Comparison of ENCODE assay signal across 11 mouse cellular contexts in the genomic region with DNA sequence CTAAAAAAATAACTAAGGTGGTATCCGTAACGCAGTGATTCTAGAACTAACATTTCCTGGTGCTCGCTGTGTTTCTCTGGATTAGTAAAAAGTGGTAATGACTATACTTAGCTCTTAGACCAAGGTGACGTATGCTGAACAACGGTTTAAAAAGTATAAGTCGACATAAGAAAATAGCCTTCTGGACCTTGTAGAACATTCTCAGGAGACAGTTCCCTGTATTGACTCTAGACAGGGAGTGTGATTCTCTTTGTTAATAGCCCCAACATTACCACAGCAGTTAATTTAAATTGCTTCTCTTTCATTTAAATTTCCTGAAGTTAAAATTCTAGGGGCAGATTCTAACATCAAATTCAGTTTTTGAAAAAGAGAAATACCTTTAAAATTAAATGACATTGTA.
"Had no signal": no experiment of that assay in that cellular context is flagged by ENCODE, and none has a peak within 500 bp of the region (broad histone marks: within the 10 kb centered on the region; RNA-seq: fewer than 3 reads in every experiment).

No protein-coding gene starts in this region.

- H3K9ac ChIP-seq: liver, embryonic 13.5 days; liver, embryonic 15.5 days; liver, postnatal 0 days; lung, embryonic 15.5 days; midbrain, embryonic 13.5 days; stomach, embryonic 15.5 days had no signal

- H3K4me1 ChIP-seq: liver, embryonic 13.5 days; liver, embryonic 15.5 days; megakaryocyte, embryonic 14.5 days; midbrain, embryonic 13.5 days; stomach, embryonic 15.5 days had no signal

- H3K36me3 ChIP-seq: liver, embryonic 13.5 days; liver, embryonic 15.5 days; lung, embryonic 15.5 days; midbrain, embryonic 13.5 days; stomach, embryonic 15.5 days had no signal

- H3K4me2 ChIP-seq: liver, embryonic 11.5 days; liver, embryonic 13.5 days; liver, embryonic 15.5 days; midbrain, embryonic 13.5 days; stomach, embryonic 15.5 days had no signal

- H3K9me3 ChIP-seq: liver, embryonic 13.5 days; liver, embryonic 15.5 days; lung, embryonic 15.5 days; megakaryocyte, embryonic 14.5 days; midbrain, embryonic 13.5 days; stomach, embryonic 15.5 days had no signal

- H3K4me3 ChIP-seq: liver, embryonic 13.5 days; liver, embryonic 15.5 days; lung, embryonic 15.5 days; megakaryocyte, embryonic 14.5 days; midbrain, embryonic 13.5 days; stomach, embryonic 15.5 days had no signal

- H3K27me3 ChIP-seq: liver, embryonic 13.5 days; liver, embryonic 15.5 days; lung, embryonic 15.5 days; megakaryocyte, embryonic 14.5 days; midbrain, embryonic 13.5 days; stomach, embryonic 15.5 days had no signal

- DNase-seq: liver; liver, embryonic 13.5 days; liver, postnatal 0 days had no signal

- H3K27ac ChIP-seq: liver, embryonic 13.5 days; liver, embryonic 15.5 days; lung, embryonic 15.5 days; macrophage; midbrain, embryonic 13.5 days; stomach, embryonic 15.5 days; stomach, postnatal 0 days had no signal
